9 mouse cellular contexts compared by ENCODE assay signal in the genomic region with DNA sequence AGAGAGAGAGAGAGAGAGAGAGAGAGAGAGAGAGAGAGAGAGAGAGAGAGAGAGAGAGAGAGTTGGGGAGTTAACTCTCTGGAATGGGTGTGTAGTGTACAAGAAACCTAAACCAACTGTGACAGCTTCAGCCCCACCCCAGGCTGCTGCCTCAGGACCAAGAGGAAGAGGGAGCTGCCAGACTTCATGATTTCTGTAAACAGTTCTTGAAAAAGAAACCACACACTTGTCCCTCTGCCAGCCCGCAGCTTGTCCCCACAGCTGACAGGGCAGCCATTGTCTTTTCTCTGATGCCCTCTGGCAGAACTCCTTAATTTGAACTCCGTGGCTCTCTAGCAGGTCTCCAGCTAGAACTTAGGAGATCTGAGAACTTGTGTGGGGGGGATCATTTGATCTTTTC. TPM values are rescaled to one million over a fixed set of nuclear protein-coding genes. Genes with fewer than 3 reads are reported as not detected.
A peak's percentile ranks its signal among the peaks of the same experiment; 100 is the strongest.
DNase-seq lines count a peak whose midpoint lies in the region; ATAC-seq lines count a peak whose summit lies in the region.
"Had no signal": no experiment of that assay in that cellular context is flagged by ENCODE, and none has a peak within 500 bp of the region (broad histone marks: within the 10 kb centered on the region; RNA-seq: fewer than 3 reads in every experiment).

No protein-coding gene starts in this region.

- H3K4me3 ChIP-seq in hindbrain, embryonic 11.5 days (ENCODE audit: low read depth, low read length) = no peak overlapping the region
- H3K4me3 ChIP-seq: liver, embryonic 13.5 days had no signal

- H3K27ac ChIP-seq in hindbrain, embryonic 11.5 days (ENCODE audit: low read depth, low read length) = no peak overlapping the region
- H3K27ac ChIP-seq: liver, embryonic 13.5 days had no signal

- H3K4me2 ChIP-seq in hindbrain, embryonic 11.5 days (replicated peaks; ENCODE audit: low read depth, low read length) = no peak overlapping the region
- H3K4me2 ChIP-seq: liver, embryonic 13.5 days had no signal

- no peaks in the 10 kb centered on the region for H3K36me3 ChIP-seq in hindbrain, embryonic 11.5 days (ENCODE audit: control insufficient read depth, insufficient read depth, low read length)
- H3K36me3 ChIP-seq: liver, embryonic 13.5 days had no signal

- H3K4me1 ChIP-seq in hindbrain, embryonic 11.5 days (replicated peaks; ENCODE audit: control insufficient read depth, insufficient read depth, low read length) = no peaks in the 10 kb centered on the region

- H3K27me3 ChIP-seq in hindbrain, embryonic 11.5 days (ENCODE audit: control insufficient read depth, insufficient read depth, low read length) = no peaks in the 10 kb centered on the region; the same call in 1 of the 2 replicates
- H3K27me3 ChIP-seq: liver, embryonic 13.5 days had no signal

- DNase-seq in gastrocnemius, adult 18-20 months (ENCODE audit: low spot score) = peak; percentile 47
- no peak for DNase-seq in gastrocnemius, adult 8-10 months (ENCODE audit: low spot score in 2 of 2)
- peak; percentile 87 for DNase-seq in 416B (ENCODE audit: low read depth)
- peak; percentile 33 to 36 for DNase-seq in cerebellum, postnatal 36 days
- DNase-seq in kidney, postnatal 14 days = peak; percentile 47
- no peak for DNase-seq in thymus, postnatal 36 days
- no peak for DNase-seq in frontal cortex, postnatal 36 days (ENCODE audit: low spot score in 2 of 2)
- no peak for DNase-seq in hindbrain, embryonic 11.5 days (ENCODE audit: low spot score)
- DNase-seq: liver, embryonic 13.5 days had no signal

- no peaks in the 10 kb centered on the region for H3K9me3 ChIP-seq in hindbrain, embryonic 11.5 days (ENCODE audit: control insufficient read depth, low read length)
- H3K9me3 ChIP-seq: liver, embryonic 13.5 days had no signal

- 57% methylated on average over 2 of the region's 2 CpGs for WGBS in hindbrain, embryonic 11.5 days

- H3K9ac ChIP-seq in hindbrain, embryonic 11.5 days (ENCODE audit: low read depth, low read length) = no peak overlapping the region
- H3K9ac ChIP-seq: liver, embryonic 13.5 days had no signal

- no peak for ATAC-seq in hindbrain, embryonic 11.5 days (ENCODE audit: low FRiP score)

RNA-seq across cellular contexts. Expression of gene Rtl5, which starts 10.2 kb away (rescaled TPM):
- under 1 TPM; 0.50 to 0.55 TPM for total RNA-seq in gastrocnemius, adult 18-20 months (2021)
- under 1 TPM; 0.15 to 0.43 (median 0.33) TPM for total RNA-seq in gastrocnemius, adult 8-10 months (2022)
- polyA plus RNA-seq in hindbrain, embryonic 11.5 days (2014; fragmentation: Nextera tagmentation; extraction: Ambion mirVana) = 3.7 and 4.0 TPM in 2 replicates

RNA-seq across cellular contexts. Expression of gene Pin4, which starts 58.4 kb away (rescaled TPM):
- total RNA-seq in gastrocnemius, adult 18-20 months (2021) = 10 to 100 TPM; 35.5 to 38.2 TPM
- total RNA-seq in gastrocnemius, adult 8-10 months (2022) = 10 to 100 TPM in 2 of 4 experiments, 1 to 10 TPM in 2; 7.1 to 29.0 (median 16.1) TPM
- 70.7 and 81.7 TPM in 2 replicates for polyA plus RNA-seq in hindbrain, embryonic 11.5 days (2014; fragmentation: Nextera tagmentation; extraction: Ambion mirVana)

Comparison
In these comparisons a context has a peak if more than half of its experiments do, and no peak if none do; other contexts are left out.
1. DNase-seq: peak in gastrocnemius, adult 18-20 months (single experiment), 416B (single experiment), cerebellum, postnatal 36 days (2 of 2) and kidney, postnatal 14 days (single experiment); none in gastrocnemius, adult 8-10 months (0 of 2), thymus, postnatal 36 days (0 of 2), frontal cortex, postnatal 36 days (0 of 2) and hindbrain, embryonic 11.5 days (single experiment).